Mouse (Mus musculus) kidney, postnatal 0 days (tissue): ENCODE results near the gene Pcp4l1. TPM values are rescaled to one million over a fixed set of nuclear protein-coding genes. Genes with fewer than 3 reads are reported as not detected.
"Not testable (repeated sequence)": the region's sequence is repeated elsewhere in the genome, so short reads cannot be mapped to it uniquely, and the experiment has no call there.

Source experiments
- ATAC-seq: fragments of 200-750 bp; cut with Nextera tagmentation; replicated peaks from 2 replicates; pipeline ENCODE4 v1.8.0; 2017; ENCODE audit warnings: low read depth, moderate number of reproducible peaks, moderate TSS enrichment, moderate library complexity; ENCODE audit not compliant: low FRiP score
- DNase-seq: peaks from one replicate; pipeline ENCODE4 v3.0.0-alpha.2; 2016; ENCODE audit warnings: low spot score
- H3K27ac ChIP-seq: fragments of 300-500 bp; sonication (generic); 2 replicates; pipeline ENCODE4 v1.5.1; 2014; ENCODE audit warnings: mild to moderate bottlenecking
- H3K27me3 ChIP-seq: fragments of 300-500 bp; sonication (generic); 2 replicates; pipeline ENCODE4 v1.6.1; 2014; ENCODE audit warnings: low read length, mixed read lengths; ENCODE audit not compliant: insufficient read depth
- H3K36me3 ChIP-seq: fragments of 300-500 bp; sonication (generic); 2 replicates; pipeline ENCODE4 v1.6.1; 2014; ENCODE audit warnings: low read length, mixed read lengths; ENCODE audit not compliant: insufficient read depth
- H3K4me1 ChIP-seq: fragments of 300-500 bp; sonication (generic); replicated peaks from 2 replicates; pipeline ENCODE4 v1.6.1; 2014; ENCODE audit warnings: antibody characterized with exemption, low read length, mixed read lengths; ENCODE audit not compliant: insufficient read depth
- H3K4me2 ChIP-seq: fragments of 300-500 bp; sonication (generic); 2 replicates; pipeline ENCODE4 v1.6.1; 2014; ENCODE audit warnings: mild to moderate bottlenecking, low read length, moderate library complexity, mixed read lengths
- H3K4me3 ChIP-seq: fragments of 300-500 bp; sonication (generic); replicated peaks from 2 replicates; pipeline ENCODE4 v1.5.1; 2014; ENCODE audit warnings: low read depth, low read length
- H3K9ac ChIP-seq: fragments of 300-500 bp; sonication (generic); 2 replicates; pipeline ENCODE4 v1.6.1; 2014; ENCODE audit warnings: low read depth, low read length
- H3K9me3 ChIP-seq: fragments of 300-500 bp; sonication (generic); replicated peaks from 2 replicates; pipeline ENCODE4 v1.6.1; 2016; ENCODE audit warnings: low read length, inconsistent platforms, mixed read lengths
- CTCF ChIP-seq: IDR thresholded peaks from 2 replicates; pipeline ENCODE4 v1.5.1; 2016; ENCODE audit warnings: antibody characterized with exemption, low read depth, mild to moderate bottlenecking, moderate library complexity
- WGBS: fragments of 180-500 bp; shearing (Covaris S2); extraction: QIAGEN DNeasy Blood & Tissue Kit; methylation state at CpG from one replicate; pipeline ENCODE4 v1.1.7; 2014; 5-methylcytosine and 5-hydroxymethylcytosine counted together
- polyA plus RNA-seq: library from polyadenylated mRNA; unstranded; fragments of >200 nt; fragmentation: Nextera tagmentation; extraction: Ambion mirVana; gene quantifications from 2 replicates; pipeline ENCODE4 v1.2.1, GENCODE M21; 2015

Pcp4l1 gene
- polyA plus RNA-seq, 1 experiment from 2014 or later = 9.9 TPM

DNA sequence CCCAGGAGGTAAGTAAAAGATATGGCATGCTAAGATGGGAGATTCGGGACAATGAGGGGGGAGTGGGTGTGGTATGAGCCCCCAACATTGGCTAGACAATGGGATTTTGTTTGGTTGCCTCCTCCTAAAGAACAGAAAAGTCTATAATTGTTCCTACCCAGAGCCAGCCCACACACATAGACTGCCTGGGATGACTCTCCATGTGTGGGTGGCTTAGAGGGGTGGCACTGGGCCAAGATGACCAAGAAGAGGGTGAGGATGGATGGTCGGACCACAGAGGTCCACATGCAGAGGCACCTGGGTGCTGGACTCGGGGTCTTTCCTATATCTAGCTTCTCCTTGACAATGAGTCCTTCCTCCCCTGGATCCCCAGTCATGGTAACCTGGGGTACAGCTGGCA, 39.4 kb downstream of the Pcp4l1 start:
- no peak overlapping the region for H3K4me2 ChIP-seq
- no peaks in the 10 kb centered on the region for H3K36me3 ChIP-seq
- no peak overlapping the region for H3K4me3 ChIP-seq
- DNase-seq = no peak
- peaks cover 7% of the 10 kb centered on the region; the same call in 1 of the 2 replicates for H3K4me1 ChIP-seq
- H3K9ac ChIP-seq = no peak overlapping the region
- no peak for TF ChIP-seq CTCF
- no peak for ATAC-seq
- H3K27me3 ChIP-seq = no peaks in the 10 kb centered on the region
- H3K27ac ChIP-seq = no peak overlapping the region
- no peaks in the 10 kb centered on the region for H3K9me3 ChIP-seq
- WGBS = 70% methylated on average over 3 of the region's 3 CpGs

DNA sequence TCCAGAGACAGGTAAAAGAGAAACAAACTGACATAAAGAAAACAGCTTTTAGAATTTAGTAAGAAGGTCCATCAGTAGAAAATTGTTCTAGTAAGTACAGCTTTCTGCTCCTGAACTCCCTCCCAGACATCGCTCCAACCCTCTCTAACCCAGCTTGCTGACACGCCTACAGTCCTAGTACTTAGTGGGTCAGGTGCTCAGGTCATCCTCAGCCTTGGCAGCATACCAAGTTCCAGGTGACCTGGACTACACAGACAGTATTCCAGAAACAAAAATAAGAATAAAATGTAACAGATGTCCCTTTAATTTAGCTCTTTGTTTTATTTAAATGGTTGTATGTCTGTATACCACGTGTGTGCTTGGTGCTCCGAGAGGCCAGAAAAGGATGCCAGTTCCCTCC, 44.1 kb downstream of the Pcp4l1 start:
- no peak for TF ChIP-seq CTCF

DNA sequence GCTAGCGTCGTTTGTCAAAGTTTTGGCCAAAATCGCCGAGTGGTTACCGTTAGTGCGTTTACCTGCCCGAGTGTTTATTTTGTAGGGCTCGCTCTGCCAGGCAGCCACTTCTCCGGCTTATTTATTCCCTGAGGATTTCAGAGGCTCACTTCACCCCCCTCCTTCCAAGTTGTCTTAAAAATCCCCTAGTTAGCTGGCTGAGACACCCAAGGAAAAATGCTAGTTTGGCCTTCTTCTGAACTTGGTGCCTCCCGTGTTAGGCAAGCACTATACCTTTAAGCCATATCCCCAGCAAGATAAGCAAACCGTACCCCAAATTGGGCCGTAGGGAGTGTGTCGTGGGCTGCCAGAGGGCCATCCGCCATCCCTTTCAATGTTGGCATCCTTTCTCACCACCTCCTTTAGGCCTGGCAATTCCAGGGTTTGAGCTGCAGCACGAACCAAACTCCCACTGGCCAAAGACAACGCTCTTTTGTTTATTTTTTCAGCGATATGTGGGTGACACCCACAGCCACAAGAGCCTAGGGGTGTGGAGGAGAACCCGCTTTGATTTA, 45.2 kb downstream of the Pcp4l1 start:
- Histone ChIP-seq H3K36me3 (no peaks in the 10 kb centered on the region), H3K9me3 (no peaks in the 10 kb centered on the region), H3K4me1 (peaks cover 3% of the 10 kb centered on the region; the same call in 1 of the 2 replicates), H3K27ac (peak overlapping the region; percentile 81), H3K27me3 (no peaks in the 10 kb centered on the region), H3K4me2 (peak overlapping the region; percentile 65), H3K9ac (peak overlapping the region; percentile 88), H3K4me3 (peak overlapping the region; percentile 76)
- WGBS = 5% methylated on average over 18 of the region's 18 CpGs
- DNase-seq (peak; percentile 60), ATAC-seq (no peak)
- no peak for TF ChIP-seq CTCF

More for the DNA sequence above, 44.1 kb downstream of the Pcp4l1 start:
- ATAC-seq (no peak), DNase-seq (no peak)
- Histone ChIP-seq H3K9me3 (no peaks in the 10 kb centered on the region), H3K27ac (no peak overlapping the region), H3K4me2 (no peak overlapping the region), H3K9ac (no peak overlapping the region), H3K36me3 (no peaks in the 10 kb centered on the region), H3K4me3 (no peak overlapping the region), H3K27me3 (no peaks in the 10 kb centered on the region), H3K4me1 (peaks cover 3% of the 10 kb centered on the region; the same call in 1 of the 2 replicates)
- WGBS = 71% methylated on average over 4 of the region's 4 CpGs

DNA sequence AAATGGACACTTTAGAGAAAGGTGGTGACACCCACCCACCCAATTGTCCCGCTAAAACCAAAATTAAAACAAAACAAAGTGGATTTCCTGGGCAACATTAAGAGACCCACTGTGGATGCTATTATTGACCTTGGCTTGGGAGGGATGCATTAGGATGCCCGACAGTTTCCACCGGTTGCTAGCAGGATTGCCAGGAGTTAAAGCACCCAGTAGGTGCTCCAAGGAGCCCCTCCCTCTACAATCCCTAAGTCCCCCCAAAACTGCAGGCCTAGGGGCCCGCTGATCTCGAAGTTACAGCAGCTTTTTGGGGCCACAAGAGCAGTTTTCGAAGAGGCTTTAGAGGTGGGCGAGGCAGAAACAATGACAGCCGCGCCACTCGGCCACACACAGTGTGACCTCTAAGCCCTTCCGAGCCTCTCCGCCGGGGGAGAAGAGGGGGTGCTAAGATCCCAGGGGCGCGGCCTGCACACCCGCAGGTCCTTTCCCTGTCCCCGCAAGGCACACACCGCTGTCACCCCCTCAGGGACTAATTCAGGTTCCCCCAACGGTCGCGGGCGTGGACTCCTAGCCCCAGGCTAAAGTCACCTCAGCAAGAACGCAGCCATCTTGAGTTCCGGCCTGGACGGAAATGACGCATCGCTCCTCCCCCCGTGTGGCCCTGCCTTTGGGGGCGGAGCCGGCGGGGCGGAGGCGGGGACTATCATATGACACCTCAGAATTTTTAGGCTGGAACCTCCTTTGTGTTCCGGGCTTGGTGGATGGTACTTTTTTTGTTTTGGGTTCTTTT, 45.9 kb downstream of the Pcp4l1 start, which contains the start of the genes Sdhc and Mpz:
Gene Sdhc (minus strand): TSS at position 630 of the 787 bp plus-strand sequence.
Gene Mpz (plus strand): TSS at position 738 of the 787 bp plus-strand sequence.
- Histone ChIP-seq H3K36me3 (peaks cover 3% of the 10 kb centered on the region; the same call in 1 of the 2 replicates), H3K9me3 (no peaks in the 10 kb centered on the region), H3K4me1 (peaks cover 3% of the 10 kb centered on the region; the same call in 1 of the 2 replicates), H3K4me2 (peak within 1 kb of the TSS; percentile 65), H3K9ac (peak within 1 kb of the TSS; percentile 88), H3K4me3 (peak within 1 kb of the TSS; percentile 76), H3K27ac (peak within 1 kb of the TSS; percentile 83), H3K27me3 (no peaks in the 10 kb centered on the region)
- TF ChIP-seq CTCF = no peak
- WGBS = 1% methylated on average over 34 of the region's 34 CpGs
- ATAC-seq (peak; percentile 97), DNase-seq (peak; percentile 97)

DNA sequence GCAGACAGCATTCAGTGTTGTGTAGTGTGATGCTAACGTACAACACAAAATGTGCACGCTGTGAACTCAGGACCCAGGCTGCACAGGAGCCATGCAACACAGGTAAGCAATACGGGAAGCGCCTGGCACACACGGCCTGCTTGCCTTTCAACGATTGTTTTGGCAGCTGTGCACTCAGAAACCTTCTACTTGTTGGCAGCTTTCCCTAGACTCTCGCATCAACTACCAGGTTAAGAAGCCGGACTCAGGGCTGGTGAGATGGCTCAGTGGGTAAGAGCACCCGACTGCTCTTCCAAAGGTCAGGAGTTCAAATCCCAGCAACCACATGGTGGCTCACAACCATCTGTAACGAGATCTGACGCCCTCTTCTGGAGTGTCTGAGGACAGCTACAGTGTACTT, 53.1 kb downstream of the Pcp4l1 start:
- H3K9me3 ChIP-seq, ATAC-seq, DNase-seq, H3K27me3 ChIP-seq, H3K9ac ChIP-seq, H3K4me3 ChIP-seq, H3K4me1 ChIP-seq, H3K27ac ChIP-seq, H3K4me2 ChIP-seq: not testable (repeated sequence)
- H3K36me3 ChIP-seq = peaks cover 37% of the 10 kb centered on the region
- WGBS = 93% methylated on average over 9 of the region's 11 CpGs

DNA sequence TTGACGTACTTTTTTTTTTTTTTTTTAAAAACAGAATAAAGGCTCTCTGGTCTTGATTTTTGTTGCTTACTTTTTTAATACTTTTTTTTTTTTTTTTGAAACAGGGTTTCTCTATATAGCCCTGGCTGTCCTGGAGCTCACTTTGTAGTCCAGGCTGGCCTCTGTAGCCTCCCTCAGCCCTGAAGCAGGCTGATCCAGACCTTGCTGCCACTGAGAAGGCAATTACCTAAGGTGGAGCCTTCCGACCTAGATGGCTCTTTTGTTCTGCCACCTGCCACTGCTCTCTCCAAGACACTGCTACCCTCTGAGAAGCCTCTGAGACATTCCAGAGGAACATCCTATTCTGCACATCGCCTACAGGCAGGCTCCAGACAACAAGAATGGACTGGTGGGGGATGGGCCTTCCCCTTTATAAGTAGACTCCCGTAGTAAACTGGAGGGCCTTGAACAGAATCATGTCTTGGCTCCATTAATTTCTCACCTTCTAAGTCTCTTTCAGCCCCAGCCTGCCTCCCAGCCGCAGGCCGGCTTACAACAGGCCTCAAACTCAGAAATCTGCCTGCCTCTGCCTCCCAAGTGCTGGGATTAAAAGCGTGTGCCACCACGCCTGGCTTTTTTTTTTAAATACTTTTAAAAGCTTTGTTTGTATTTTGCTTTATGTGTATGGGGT, 58.4 kb downstream of the Pcp4l1 start:
- not testable (repeated sequence) for H3K27me3 ChIP-seq, H3K9ac ChIP-seq, DNase-seq, H3K9me3 ChIP-seq, H3K4me3 ChIP-seq, H3K27ac ChIP-seq, H3K4me1 ChIP-seq, ATAC-seq, H3K4me2 ChIP-seq
- 88% methylated on average over 8 of the region's 8 CpGs for WGBS
- H3K36me3 ChIP-seq = peaks cover 45% of the 10 kb centered on the region
